Mouse (Mus musculus) small intestine, adult 2 months (tissue): Measurements from ENCODE around the gene Eno3.

Experiments
- CTCF ChIP-seq: fragments of 200-500 bp; IDR thresholded peaks from 2 replicates; pipeline ENCODE4 v1.5.1; 2012; ENCODE audit warnings: low read depth, mild to moderate bottlenecking, control low read depth, inconsistent platforms, low read length, moderate library complexity, mixed read lengths; ENCODE audit not compliant: insufficient replicate concordance, insufficient read length; ENCODE audit errors: extremely low read depth
- POLR2A ChIP-seq: fragments of 200-500 bp; IDR thresholded peaks from 2 replicates; pipeline ENCODE4 v1.6.1; 2012; ENCODE audit warnings: low read depth, mild to moderate bottlenecking, control low read depth, inconsistent platforms, low read length, moderate library complexity

DNA sequence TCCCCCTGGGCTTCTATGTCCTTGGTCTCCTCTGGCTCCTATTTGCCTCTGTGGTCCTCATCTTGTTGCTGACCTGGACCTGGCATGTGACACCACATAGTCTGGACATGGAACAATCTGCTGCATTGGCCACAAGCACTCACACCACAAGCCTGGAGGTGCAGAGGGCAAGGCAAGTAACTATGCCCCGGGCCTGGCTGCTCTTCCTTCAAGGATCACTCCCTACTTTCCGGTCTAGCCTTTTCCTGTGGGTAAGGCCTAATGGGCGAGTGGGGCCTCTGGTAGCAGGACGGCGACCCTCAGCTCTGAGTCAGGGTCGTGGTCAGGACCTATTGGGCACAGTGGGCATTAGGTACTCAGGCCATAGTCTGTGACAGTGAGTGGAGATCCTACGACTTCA is 15.8 kb upstream of the Eno3 start:
- TF ChIP-seq POLR2A: no peak
- no peak for TF ChIP-seq CTCF
